Mouse (Mus musculus): ENCODE measurements around the gene B3gnt7.
"Not testable (repeated sequence)": the region's sequence is repeated elsewhere in the genome, so short reads cannot be mapped to it uniquely, and the experiment has no call there.

Gene B3gnt7

GRCm38 (mm10) chr1:86303063-86303872 is 636 bp downstream of the B3gnt7 start:
- peak; percentile 45 for DNase-seq

- DNase-seq = no peak
Measured at GRCm38 (mm10) chr1:86303873-86304250, 1.2 kb downstream of the B3gnt7 start.

- no peak for DNase-seq
Measured at GRCm38 (mm10) chr1:86306686-86307085, 4.1 kb downstream of the B3gnt7 start.

GRCm38 (mm10) chr1:86307177-86307762 is 4.6 kb downstream of the B3gnt7 start:
- no peak for DNase-seq

GRCm38 (mm10) chr1:86307871-86308641 is 5.4 kb downstream of the B3gnt7 start:
- DNase-seq = no peak

GRCm38 (mm10) chr1:86309270-86309833 is 6.7 kb downstream of the B3gnt7 start:
- DNase-seq = no peak

- DNase-seq = no peak
Measured at GRCm38 (mm10) chr1:86310536-86311310, 8.1 kb downstream of the B3gnt7 start.

GRCm38 (mm10) chr1:86311467-86312005 is 8.9 kb downstream of the B3gnt7 start:
- DNase-seq = no peak

- DNase-seq = no peak
Measured at GRCm38 (mm10) chr1:86312269-86312668, 9.6 kb downstream of the B3gnt7 start.

- DNase-seq = no peak
Measured at GRCm38 (mm10) chr1:86313096-86313771, 10.6 kb downstream of the B3gnt7 start.

GRCm38 (mm10) chr1:86313772-86314125 is 11.1 kb downstream of the B3gnt7 start:
- DNase-seq = no peak

- no peak for DNase-seq
Measured at GRCm38 (mm10) chr1:86320822-86321413, 18.3 kb downstream of the B3gnt7 start.

- no peak for DNase-seq
Measured at GRCm38 (mm10) chr1:86336330-86336729, 33.7 kb downstream of the B3gnt7 start.

- DNase-seq = peak; percentile 79
Measured at GRCm38 (mm10) chr1:86339156-86339812, 36.7 kb downstream of the B3gnt7 start.

- DNase-seq = not testable (repeated sequence)
Measured at GRCm38 (mm10) chr1:86341096-86341495, 38.5 kb downstream of the B3gnt7 start.

GRCm38 (mm10) chr1:86342371-86342770 is 39.7 kb downstream of the B3gnt7 start:
- no peak for DNase-seq

GRCm38 (mm10) chr1:86343087-86343645 is 40.5 kb downstream of the B3gnt7 start:
- no peak for DNase-seq

- DNase-seq = no peak
Measured at GRCm38 (mm10) chr1:86343969-86344861, 41.6 kb downstream of the B3gnt7 start.

GRCm38 (mm10) chr1:86345069-86345468 is 42.4 kb downstream of the B3gnt7 start:
- DNase-seq = no peak
